Comparison of ENCODE assay signal across 8 mouse cellular contexts in genomic region chr4:89524260-89525200, GRCm38 (mm10).
DNase-seq lines count a peak whose midpoint lies in the region; ATAC-seq lines count a peak whose summit lies in the region.

No protein-coding gene starts in this region.

- H3K27ac ChIP-seq in hindbrain, embryonic 14.5 days = no peak overlapping the region

- H3K4me3 ChIP-seq in hindbrain, embryonic 14.5 days (replicated peaks; ENCODE audit: low read length) = peak overlapping the region; percentile 40

- DNase-seq in WW6 (ENCODE audit: low read depth, low spot score) = peak; percentile 49
- peak; percentile 54 to 68 for DNase-seq in cerebellum, postnatal 25 days
- peak; percentile 15 to 21 for DNase-seq in frontal cortex, postnatal 25 days (ENCODE audit: low spot score in 2 of 2)
- peak; percentile 86 for DNase-seq in hindbrain, embryonic 14.5 days (ENCODE audit: low spot score)
- peak; percentile 22 to 48 for DNase-seq in layer of hippocampus, postnatal 25 days (ENCODE audit: extremely low spot score in 1 of 2, low spot score in 1 of 2)
- DNase-seq in lung, postnatal 4 days = peak; percentile 47 to 63
- DNase-seq in retina, postnatal 1 day = peak; percentile 91
- DNase-seq in urinary bladder, postnatal 14 days (ENCODE audit: low spot score) = peak; percentile 61

- no peaks in the 10 kb centered on the region for H3K9me3 ChIP-seq in hindbrain, embryonic 14.5 days (ENCODE audit: control insufficient read depth, low read length)

- ATAC-seq in hindbrain, embryonic 14.5 days (ENCODE audit: low FRiP score) = peak; percentile 80

- peak overlapping the region; percentile 44 for H3K9ac ChIP-seq in hindbrain, embryonic 14.5 days

- H3K4me1 ChIP-seq in hindbrain, embryonic 14.5 days (replicated peaks; ENCODE audit: control insufficient read depth, insufficient read depth, low read length) = peaks cover 3% of the 10 kb centered on the region; the same call in 1 of the 2 replicates

- peak overlapping the region; percentile 72 for H3K4me2 ChIP-seq in hindbrain, embryonic 14.5 days (replicated peaks)

- H3K36me3 ChIP-seq in hindbrain, embryonic 14.5 days (replicated peaks; ENCODE audit: control insufficient read depth, insufficient read depth) = no peaks in the 10 kb centered on the region

- 1% methylated on average over 40 of the region's 40 CpGs for WGBS in hindbrain, embryonic 14.5 days

- H3K27me3 ChIP-seq in hindbrain, embryonic 14.5 days (ENCODE audit: control insufficient read depth, insufficient read depth, low read length) = peaks cover 34% of the 10 kb centered on the region

Comparison
In these comparisons a context has a peak if more than half of its experiments do, and no peak if none do; other contexts are left out.
1. DNase-seq: peak in every context shown above with its lines; median percentile 91 in retina, postnatal 1 day; 86 in hindbrain, embryonic 14.5 days; 61 in cerebellum, postnatal 25 days; 61 in urinary bladder, postnatal 14 days; 55 in lung, postnatal 4 days; 49 in WW6; 35 in layer of hippocampus, postnatal 25 days; 18 in frontal cortex, postnatal 25 days.